Mouse (Mus musculus) thymus, adult 2 months (tissue): ENCODE measurements around the gene Naglu. TPM values are rescaled to one million over a fixed set of nuclear protein-coding genes. Genes with fewer than 3 reads are reported as not detected.

ENCODE experiments used
- DNase-seq: peaks from one replicate; pipeline ENCODE4 v3.0.0; 2021
- H3K27ac ChIP-seq: fragments of 200-500 bp; 2 replicates; pipeline ENCODE4 v1.5.1; 2012; ENCODE audit warnings: low read length, control low read depth; ENCODE audit not compliant: control insufficient read depth, insufficient read depth
- H3K27me3 ChIP-seq: fragments of 200-500 bp; 2 replicates; pipeline ENCODE4 v1.6.1; 2012; ENCODE audit warnings: mild to moderate bottlenecking, low read length, moderate library complexity, mixed read lengths; ENCODE audit not compliant: control insufficient read depth, insufficient read depth
- H3K36me3 ChIP-seq: fragments of 200-500 bp; 2 replicates; pipeline ENCODE4 v1.6.1; 2012; ENCODE audit warnings: mild to moderate bottlenecking, low read length, moderate library complexity; ENCODE audit not compliant: control insufficient read depth, insufficient read depth
- H3K4me1 ChIP-seq: fragments of 200-500 bp; replicated peaks from 2 replicates; pipeline ENCODE4 v1.6.1; 2012; ENCODE audit warnings: low read length; ENCODE audit not compliant: control insufficient read depth, insufficient read depth
- H3K4me3 ChIP-seq: fragments of 200-500 bp; 2 replicates; pipeline ENCODE4 v1.5.1; 2012; ENCODE audit warnings: mild to moderate bottlenecking, low read length, control low read depth, moderate library complexity; ENCODE audit not compliant: control insufficient read depth, insufficient read depth
- CTCF ChIP-seq: fragments of 200-500 bp; IDR thresholded peaks from 2 replicates; pipeline ENCODE4 v1.5.1; 2012; ENCODE audit warnings: mild to moderate bottlenecking, control low read depth, low read length, moderate library complexity, borderline replicate concordance; ENCODE audit not compliant: control insufficient read depth, poor library complexity, insufficient read depth; ENCODE audit errors: extremely low read depth
- POLR2A ChIP-seq: fragments of 200-500 bp; IDR thresholded peaks from 2 replicates; pipeline ENCODE4 v1.6.1; 2012; ENCODE audit warnings: mild to moderate bottlenecking, low read length, control low read depth, moderate library complexity; ENCODE audit not compliant: control insufficient read depth, poor library complexity, insufficient read depth; ENCODE audit errors: extremely low read depth
- WGBS: fragments of 180-500 bp; shearing (Covaris S2); methylation state at CpG from one replicate; pipeline ENCODE4 v1.1.7; 2018; 5-methylcytosine and 5-hydroxymethylcytosine counted together
- polyA plus RNA-seq: library from polyadenylated mRNA; depleted of rRNA; stranded (reverse); fragments of >200 nt; gene quantifications from 2 replicates; pipeline ENCODE4 v1.2.3, GENCODE M21; 2012

Naglu gene
- polyA plus RNA-seq, 1 experiment: 25.2 TPM

GRCm38 (mm10) chr11:101082208-101083082, 12.6 kb downstream of the Naglu start, which contains the start of gene Coasy:
Gene Coasy (plus strand): TSS chr11:101082565.
- Histone ChIP-seq H3K27ac (peak within 1 kb of the TSS; percentile 67), H3K4me3 (peak within 1 kb of the TSS; percentile 89), H3K27me3 (peaks cover 5% of the 10 kb centered on the region; the same call in 1 of the 2 replicates), H3K36me3 (no peaks in the 10 kb centered on the region), H3K4me1 (peaks cover 31% of the 10 kb centered on the region)
- DNase-seq: peak; percentile 82
- TF ChIP-seq CTCF (no peak), POLR2A (peak; percentile 55)
- WGBS: under 1% methylated on average over 51 of the region's 51 CpGs

DNA sequence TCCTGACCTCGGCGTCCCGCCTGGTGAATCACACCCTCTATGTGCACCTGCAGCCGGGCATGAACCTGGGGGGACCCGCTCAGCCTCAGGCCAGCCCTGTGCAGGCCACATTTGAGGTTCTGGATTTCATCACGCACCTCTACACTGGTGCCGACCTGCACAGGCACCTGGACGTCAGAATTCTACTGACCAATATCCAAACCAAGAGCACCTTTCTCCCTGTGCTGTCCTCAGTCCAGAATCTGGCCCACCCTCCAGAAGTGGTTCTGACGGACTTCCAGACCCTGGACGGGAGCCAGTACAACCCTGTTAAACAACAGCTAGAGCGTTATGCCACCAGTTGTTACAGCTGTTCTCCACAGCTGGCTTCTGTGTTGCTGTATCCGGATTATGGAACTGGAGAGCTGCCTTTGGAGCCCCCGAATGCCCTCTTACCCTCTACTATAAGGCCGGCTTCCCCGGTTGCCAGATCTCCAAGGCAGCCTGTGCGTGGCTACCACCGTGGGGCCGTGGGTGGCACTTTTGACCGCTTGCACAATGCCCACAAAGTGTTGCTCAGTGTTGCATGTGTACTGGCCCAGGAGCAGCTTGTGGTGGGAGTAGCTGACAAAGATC, 13.4 kb downstream of the Naglu start:
- Histone ChIP-seq H3K27me3 (peaks cover 5% of the 10 kb centered on the region; the same call in 1 of the 2 replicates), H3K36me3 (no peaks in the 10 kb centered on the region), H3K4me1 (peaks cover 39% of the 10 kb centered on the region), H3K27ac (no peak overlapping the region; the same call in 1 of the 2 replicates), H3K4me3 (peak overlapping the region; percentile 89)
- DNase-seq: no peak
- TF ChIP-seq POLR2A (no peak), CTCF (no peak)
- WGBS: 44% methylated on average over 19 of the region's 19 CpGs

GRCm38 (mm10) chr11:101084246-101084645, 14.4 kb downstream of the Naglu start:
- 97% methylated on average over 14 of the region's 14 CpGs for WGBS
- Histone ChIP-seq H3K27ac (no peak overlapping the region), H3K27me3 (peaks cover 3% of the 10 kb centered on the region; the same call in 1 of the 2 replicates), H3K36me3 (peaks cover 3% of the 10 kb centered on the region), H3K4me3 (no peak overlapping the region), H3K4me1 (peaks cover 40% of the 10 kb centered on the region)
- DNase-seq: no peak
- TF ChIP-seq POLR2A (no peak), CTCF (no peak)

DNA sequence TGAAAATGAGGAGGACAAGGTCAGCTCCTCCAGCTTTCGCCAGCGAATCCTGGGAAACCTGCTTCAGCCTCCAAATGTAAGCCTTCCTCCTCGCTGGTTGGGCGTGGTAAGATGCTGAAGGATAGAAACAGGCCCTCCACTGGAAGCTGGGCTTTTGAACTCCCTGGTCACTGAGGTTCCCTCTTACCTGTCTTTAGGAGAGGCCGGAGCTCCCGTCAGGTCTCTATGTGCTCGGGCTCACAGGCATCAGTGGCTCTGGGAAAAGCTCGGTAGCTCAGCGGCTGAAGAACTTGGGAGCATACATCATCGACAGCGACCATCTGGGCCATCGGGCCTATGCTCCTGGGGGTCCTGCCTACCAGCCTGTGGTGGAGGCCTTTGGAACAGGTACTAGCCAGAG, 15.0 kb downstream of the Naglu start:
- Histone ChIP-seq H3K36me3 (peaks cover 9% of the 10 kb centered on the region), H3K27ac (no peak overlapping the region), H3K27me3 (no peaks in the 10 kb centered on the region; the same call in 1 of the 2 replicates), H3K4me3 (no peak overlapping the region), H3K4me1 (peaks cover 35% of the 10 kb centered on the region)
- 97% methylated on average over 12 of the region's 12 CpGs for WGBS
- no peak for TF ChIP-seq CTCF
- DNase-seq: no peak

DNA sequence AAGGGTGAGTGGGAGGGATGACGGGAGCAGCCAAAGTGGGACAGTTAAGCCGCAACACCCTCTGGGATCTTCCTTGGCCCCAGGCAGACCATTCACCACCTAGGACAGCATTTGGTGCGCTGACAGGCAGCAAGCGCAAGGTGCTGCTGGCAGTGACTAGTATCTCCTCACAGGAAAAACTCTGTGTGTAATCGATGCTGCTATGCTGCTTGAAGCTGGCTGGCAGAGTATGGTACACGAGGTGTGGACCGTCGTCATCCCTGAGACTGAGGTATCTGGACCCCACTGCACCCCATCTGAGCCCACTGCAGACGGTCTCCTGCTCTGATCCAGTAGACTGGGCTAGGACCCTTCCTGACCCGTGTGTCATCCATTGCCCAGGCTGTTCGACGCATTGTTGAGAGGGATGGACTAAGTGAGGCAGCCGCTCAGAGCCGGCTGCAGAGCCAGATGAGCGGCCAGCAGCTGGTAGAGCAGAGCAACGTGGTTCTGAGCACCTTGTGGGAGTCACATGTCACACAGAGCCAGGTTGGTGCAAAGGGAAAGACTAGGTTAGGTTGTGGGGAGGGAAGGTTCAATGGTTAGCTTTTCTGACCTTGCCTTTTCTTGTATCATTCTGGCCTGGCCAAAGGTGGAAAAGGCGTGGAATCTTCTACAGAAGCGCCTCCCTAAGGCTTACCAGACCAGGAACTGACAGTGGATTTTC, 16.0 kb downstream of the Naglu start:
- no peak overlapping the region for H3K4me3 ChIP-seq
- H3K4me1 ChIP-seq: peaks cover 32% of the 10 kb centered on the region
- no peak overlapping the region for H3K27ac ChIP-seq
- TF ChIP-seq POLR2A: no peak
- TF ChIP-seq CTCF: no peak
- no peak for DNase-seq
- no peaks in the 10 kb centered on the region; the same call in 1 of the 2 replicates for H3K27me3 ChIP-seq
- peaks cover 18% of the 10 kb centered on the region for H3K36me3 ChIP-seq
- WGBS: 97% methylated on average over 18 of the region's 18 CpGs

GRCm38 (mm10) chr11:101086323-101086674, 16.5 kb downstream of the Naglu start:
- 80% methylated on average over 6 of the region's 6 CpGs for WGBS
- H3K27ac ChIP-seq: no peak overlapping the region
- peaks cover 32% of the 10 kb centered on the region for H3K4me1 ChIP-seq
- no peaks in the 10 kb centered on the region for H3K27me3 ChIP-seq
- H3K4me3 ChIP-seq: no peak overlapping the region
- peaks cover 24% of the 10 kb centered on the region for H3K36me3 ChIP-seq
- TF ChIP-seq CTCF (no peak), POLR2A (no peak)
- DNase-seq: no peak
